Mouse (Mus musculus) stomach, embryonic 14.5 days (tissue): ENCODE measurements around the gene Herc6. TPM values are rescaled to one million over a fixed set of nuclear protein-coding genes. Genes with fewer than 3 reads are reported as not detected.

Experiments
- ATAC-seq: fragments of 200-750 bp; cut with Nextera tagmentation; 2 replicates; pipeline ENCODE4 v1.8.0; 2017; ENCODE audit warnings: low read depth, moderate TSS enrichment; ENCODE audit not compliant: insufficient number of reproducible peaks, insufficient read depth, low FRiP score
- H3K27ac ChIP-seq: fragments of 300-500 bp; sonication (generic); 2 replicates; pipeline ENCODE4 v1.5.1; 2014; ENCODE audit warnings: mild to moderate bottlenecking, low read length, moderate library complexity, mixed read lengths
- H3K27me3 ChIP-seq: fragments of 300-500 bp; sonication (generic); 2 replicates; pipeline ENCODE4 v1.6.1; 2014; ENCODE audit warnings: low read length, control low read depth, mixed read lengths; ENCODE audit not compliant: control insufficient read depth, insufficient read depth
- H3K36me3 ChIP-seq: fragments of 300-500 bp; sonication (generic); 2 replicates; pipeline ENCODE4 v1.6.1; 2014; ENCODE audit warnings: mild to moderate bottlenecking, control low read depth, low read length, moderate library complexity, mixed read lengths; ENCODE audit not compliant: control insufficient read depth, insufficient read depth
- H3K4me1 ChIP-seq: fragments of 300-500 bp; sonication (generic); 2 replicates; pipeline ENCODE4 v1.6.1; 2014; ENCODE audit warnings: low read length, control low read depth, mixed read lengths; ENCODE audit not compliant: control insufficient read depth, insufficient read depth
- H3K4me2 ChIP-seq: fragments of 300-500 bp; sonication (generic); replicated peaks from 2 replicates; pipeline ENCODE4 v1.6.1; 2014; ENCODE audit warnings: low read depth, low read length, control low read depth
- H3K4me3 ChIP-seq: fragments of 300-500 bp; sonication (generic); 2 replicates; pipeline ENCODE4 v1.5.1; 2014; ENCODE audit warnings: low read depth, low read length, control low read depth
- H3K9ac ChIP-seq: fragments of 300-500 bp; sonication (generic); replicated peaks from 2 replicates; pipeline ENCODE4 v1.6.1; 2014; ENCODE audit warnings: low read depth, mild to moderate bottlenecking, control low read depth, low read length, moderate library complexity, mixed read lengths
- H3K9me3 ChIP-seq: fragments of 300-500 bp; sonication (generic); 2 replicates; pipeline ENCODE4 v1.6.1; 2016; ENCODE audit warnings: low read depth, low read length, control low read depth; ENCODE audit not compliant: control insufficient read depth
- WGBS: fragments of 180-500 bp; shearing (Covaris S2); extraction: QIAGEN DNeasy Blood & Tissue Kit; methylation state at CpG from one replicate; pipeline ENCODE4 v1.1.7; 2014; 5-methylcytosine and 5-hydroxymethylcytosine counted together
- polyA plus RNA-seq: library from polyadenylated mRNA; unstranded; fragments of >200 nt; fragmentation: Nextera tagmentation; extraction: Ambion mirVana; gene quantifications from 2 replicates; pipeline ENCODE4 v1.2.1, GENCODE M21; 2014

Herc6 gene
- polyA plus RNA-seq, 1 experiment from 2014 or later = 3.2 TPM

- Histone ChIP-seq H3K9me3 (no peaks in the 10 kb centered on the region), H3K4me3 (no peak overlapping the region), H3K9ac (no peak overlapping the region), H3K36me3 (no peaks in the 10 kb centered on the region), H3K27me3 (no peaks in the 10 kb centered on the region), H3K27ac (no peak overlapping the region), H3K4me1 (no peaks in the 10 kb centered on the region), H3K4me2 (no peak overlapping the region)
- ATAC-seq = no peak
- 91% methylated on average over 1 of the region's 1 CpGs for WGBS
These were observed 17.3 kb upstream of the Herc6 start for GRCm38 (mm10) chr6:57563454-57563853.

- H3K27ac ChIP-seq = no peak overlapping the region
- no peak overlapping the region for H3K4me2 ChIP-seq
- ATAC-seq = no peak
- H3K27me3 ChIP-seq = no peaks in the 10 kb centered on the region
- H3K4me3 ChIP-seq = no peak overlapping the region
- H3K4me1 ChIP-seq = no peaks in the 10 kb centered on the region
- WGBS = 92% methylated on average over 7 of the region's 7 CpGs
- no peak overlapping the region for H3K9ac ChIP-seq
- H3K36me3 ChIP-seq = no peaks in the 10 kb centered on the region
- no peaks in the 10 kb centered on the region for H3K9me3 ChIP-seq
These were observed 15.3 kb upstream of the Herc6 start for GRCm38 (mm10) chr6:57565452-57565851.

- WGBS = 93% methylated on average over 2 of the region's 2 CpGs
- Histone ChIP-seq H3K9ac (no peak overlapping the region), H3K36me3 (no peaks in the 10 kb centered on the region), H3K27me3 (no peaks in the 10 kb centered on the region), H3K27ac (no peak overlapping the region), H3K4me1 (no peaks in the 10 kb centered on the region), H3K4me2 (no peak overlapping the region), H3K4me3 (no peak overlapping the region), H3K9me3 (no peaks in the 10 kb centered on the region)
- ATAC-seq = no peak
These were observed 13.2 kb upstream of the Herc6 start for GRCm38 (mm10) chr6:57567630-57568029.

- Histone ChIP-seq H3K4me1 (no peaks in the 10 kb centered on the region), H3K4me2 (no peak overlapping the region), H3K9me3 (no peaks in the 10 kb centered on the region), H3K36me3 (no peaks in the 10 kb centered on the region), H3K9ac (no peak overlapping the region), H3K27me3 (no peaks in the 10 kb centered on the region), H3K4me3 (no peak overlapping the region), H3K27ac (no peak overlapping the region)
- no peak for ATAC-seq
- WGBS = 14% methylated on average over 6 of the region's 6 CpGs
These were observed 10.4 kb upstream of the Herc6 start for GRCm38 (mm10) chr6:57570170-57570974.

- H3K27ac ChIP-seq = no peak overlapping the region
- H3K4me2 ChIP-seq = no peak overlapping the region
- H3K36me3 ChIP-seq = no peaks in the 10 kb centered on the region
- H3K9me3 ChIP-seq = no peaks in the 10 kb centered on the region
- ATAC-seq = no peak
- H3K9ac ChIP-seq = no peak overlapping the region
- no peaks in the 10 kb centered on the region for H3K27me3 ChIP-seq
- no peaks in the 10 kb centered on the region for H3K4me1 ChIP-seq
- H3K4me3 ChIP-seq = no peak overlapping the region
These were observed 9.2 kb upstream of the Herc6 start for GRCm38 (mm10) chr6:57571587-57571986.

GRCm38 (mm10) chr6:57581595-57581994 lies 795 bp downstream of the Herc6 start:
- Histone ChIP-seq H3K4me3 (peak overlapping the region; percentile 55), H3K27ac (no peak overlapping the region), H3K4me1 (no peaks in the 10 kb centered on the region), H3K9me3 (no peaks in the 10 kb centered on the region), H3K27me3 (no peaks in the 10 kb centered on the region), H3K4me2 (peak overlapping the region; percentile 83), H3K36me3 (no peaks in the 10 kb centered on the region), H3K9ac (no peak overlapping the region)
- no peak for ATAC-seq
- WGBS = 87% methylated on average over 12 of the region's 12 CpGs

GRCm38 (mm10) chr6:57582356-57582755 lies 1.6 kb downstream of the Herc6 start:
- no peak overlapping the region for H3K4me2 ChIP-seq

GRCm38 (mm10) chr6:57605546-57606307 lies 24.9 kb downstream of the Herc6 start:
- H3K4me3 ChIP-seq = no peak overlapping the region
- ATAC-seq = no peak
- H3K4me2 ChIP-seq = no peak overlapping the region
- no peak overlapping the region for H3K9ac ChIP-seq
- H3K4me1 ChIP-seq = no peaks in the 10 kb centered on the region
- no peaks in the 10 kb centered on the region for H3K27me3 ChIP-seq
- WGBS = 93% methylated on average over 7 of the region's 7 CpGs
- no peak overlapping the region for H3K27ac ChIP-seq
- no peaks in the 10 kb centered on the region for H3K36me3 ChIP-seq
- no peaks in the 10 kb centered on the region for H3K9me3 ChIP-seq

More at GRCm38 (mm10) chr6:57582356-57582755, 1.6 kb downstream of the Herc6 start:
- no peak for ATAC-seq
- WGBS = 70% methylated on average over 4 of the region's 4 CpGs
- Histone ChIP-seq H3K4me1 (no peaks in the 10 kb centered on the region), H3K4me3 (no peak overlapping the region), H3K27me3 (no peaks in the 10 kb centered on the region), H3K9ac (no peak overlapping the region), H3K27ac (no peak overlapping the region), H3K36me3 (no peaks in the 10 kb centered on the region), H3K9me3 (no peaks in the 10 kb centered on the region)
